Mouse (Mus musculus): ENCODE data around the gene Lingo1. TPM values are rescaled to one million over a fixed set of nuclear protein-coding genes. Genes with fewer than 3 reads are reported as not detected.

Lingo1 gene
- polyA plus RNA-seq (2012; ENCODE audit: insufficient read depth, insufficient read length, missing spikeins): not detected in 2 replicates

- Histone ChIP-seq H3K4me3 (ENCODE audit: insufficient read depth, low read depth, low read length) (peak within 1 kb of the TSS; percentile 36), H3K27ac (replicated peaks; ENCODE audit: low read depth, low read length) (no peak within 1 kb of the TSS), H3K4me1 (ENCODE audit: control insufficient read depth, insufficient read depth, insufficient read length, low read length) (no peaks in the 10 kb centered on the region; the same call in 1 of the 2 replicates)
Measured at GRCm38 (mm10) chr9:56795721-56796655, at the start of gene Lingo1. TSS of gene Lingo1 (minus strand) at chr9:56796468.

- no peak overlapping the region for H3K4me3 ChIP-seq (ENCODE audit: insufficient read depth, low read depth, low read length)
- H3K27ac ChIP-seq (replicated peaks; ENCODE audit: low read depth, low read length): no peak overlapping the region
- H3K4me1 ChIP-seq (ENCODE audit: control insufficient read depth, insufficient read depth, insufficient read length, low read length): no peaks in the 10 kb centered on the region
Measured at GRCm38 (mm10) chr9:56844644-56845043, 48.4 kb upstream of the Lingo1 start.

- H3K27ac ChIP-seq (replicated peaks; ENCODE audit: low read depth, low read length): no peak overlapping the region
- H3K4me3 ChIP-seq (ENCODE audit: insufficient read depth, low read depth, low read length): no peak overlapping the region
Measured at GRCm38 (mm10) chr9:56843679-56844188, 47.5 kb upstream of the Lingo1 start.

GRCm38 (mm10) chr9:56842303-56842719, 46.0 kb upstream of the Lingo1 start:
- no peaks in the 10 kb centered on the region for H3K4me1 ChIP-seq (ENCODE audit: control insufficient read depth, insufficient read depth, insufficient read length, low read length)
- H3K4me3 ChIP-seq (ENCODE audit: insufficient read depth, low read depth, low read length): no peak overlapping the region
- H3K27ac ChIP-seq (replicated peaks; ENCODE audit: low read depth, low read length): no peak overlapping the region

More at GRCm38 (mm10) chr9:56843679-56844188, 47.5 kb upstream of the Lingo1 start:
- no peaks in the 10 kb centered on the region for H3K4me1 ChIP-seq (ENCODE audit: control insufficient read depth, insufficient read depth, insufficient read length, low read length)

- Histone ChIP-seq H3K27ac (replicated peaks; ENCODE audit: low read depth, low read length) (no peak overlapping the region), H3K4me3 (ENCODE audit: insufficient read depth, low read depth, low read length) (no peak overlapping the region), H3K4me1 (ENCODE audit: control insufficient read depth, insufficient read depth, insufficient read length, low read length) (no peaks in the 10 kb centered on the region)
Measured at GRCm38 (mm10) chr9:56841864-56842263, 45.6 kb upstream of the Lingo1 start.

- H3K4me3 ChIP-seq (ENCODE audit: insufficient read depth, low read depth, low read length): no peak overlapping the region
- no peaks in the 10 kb centered on the region for H3K4me1 ChIP-seq (ENCODE audit: control insufficient read depth, insufficient read depth, insufficient read length, low read length)
- no peak overlapping the region for H3K27ac ChIP-seq (replicated peaks; ENCODE audit: low read depth, low read length)
Measured at GRCm38 (mm10) chr9:56840721-56841120, 44.5 kb upstream of the Lingo1 start.

- Histone ChIP-seq H3K27ac (replicated peaks; ENCODE audit: low read depth, low read length) (no peak overlapping the region), H3K4me3 (ENCODE audit: insufficient read depth, low read depth, low read length) (no peak overlapping the region), H3K4me1 (ENCODE audit: control insufficient read depth, insufficient read depth, insufficient read length, low read length) (no peaks in the 10 kb centered on the region)
Measured at GRCm38 (mm10) chr9:56835152-56835551, 38.9 kb upstream of the Lingo1 start.

- H3K4me3 ChIP-seq (ENCODE audit: insufficient read depth, low read depth, low read length): no peak overlapping the region
- H3K27ac ChIP-seq (replicated peaks; ENCODE audit: low read depth, low read length): no peak overlapping the region
- no peaks in the 10 kb centered on the region for H3K4me1 ChIP-seq (ENCODE audit: control insufficient read depth, insufficient read depth, insufficient read length, low read length)
Measured at GRCm38 (mm10) chr9:56832900-56833299, 36.6 kb upstream of the Lingo1 start.

- Histone ChIP-seq H3K4me1 (ENCODE audit: control insufficient read depth, insufficient read depth, insufficient read length, low read length) (no peaks in the 10 kb centered on the region), H3K27ac (replicated peaks; ENCODE audit: low read depth, low read length) (no peak overlapping the region), H3K4me3 (ENCODE audit: insufficient read depth, low read depth, low read length) (no peak overlapping the region)
Measured at GRCm38 (mm10) chr9:56831904-56832303, 35.6 kb upstream of the Lingo1 start.

GRCm38 (mm10) chr9:56830162-56830561, 33.9 kb upstream of the Lingo1 start:
- Histone ChIP-seq H3K4me3 (ENCODE audit: insufficient read depth, low read depth, low read length) (no peak overlapping the region), H3K4me1 (ENCODE audit: control insufficient read depth, insufficient read depth, insufficient read length, low read length) (no peaks in the 10 kb centered on the region), H3K27ac (replicated peaks; ENCODE audit: low read depth, low read length) (no peak overlapping the region)

GRCm38 (mm10) chr9:56828841-56829240, 32.6 kb upstream of the Lingo1 start:
- Histone ChIP-seq H3K4me3 (ENCODE audit: insufficient read depth, low read depth, low read length) (no peak overlapping the region), H3K27ac (replicated peaks; ENCODE audit: low read depth, low read length) (no peak overlapping the region), H3K4me1 (ENCODE audit: control insufficient read depth, insufficient read depth, insufficient read length, low read length) (no peaks in the 10 kb centered on the region)

- Histone ChIP-seq H3K4me1 (ENCODE audit: control insufficient read depth, insufficient read depth, insufficient read length, low read length) (no peaks in the 10 kb centered on the region), H3K4me3 (ENCODE audit: insufficient read depth, low read depth, low read length) (no peak overlapping the region), H3K27ac (replicated peaks; ENCODE audit: low read depth, low read length) (no peak overlapping the region)
Measured at GRCm38 (mm10) chr9:56828146-56828545, 31.9 kb upstream of the Lingo1 start.

- Histone ChIP-seq H3K27ac (replicated peaks; ENCODE audit: low read depth, low read length) (no peak overlapping the region), H3K4me3 (ENCODE audit: insufficient read depth, low read depth, low read length) (no peak overlapping the region), H3K4me1 (ENCODE audit: control insufficient read depth, insufficient read depth, insufficient read length, low read length) (no peaks in the 10 kb centered on the region)
Measured at GRCm38 (mm10) chr9:56825476-56826213, 29.4 kb upstream of the Lingo1 start.

- H3K27ac ChIP-seq (replicated peaks; ENCODE audit: low read depth, low read length): no peak overlapping the region
- H3K4me3 ChIP-seq (ENCODE audit: insufficient read depth, low read depth, low read length): no peak overlapping the region
- H3K4me1 ChIP-seq (ENCODE audit: control insufficient read depth, insufficient read depth, insufficient read length, low read length): no peaks in the 10 kb centered on the region
Measured at GRCm38 (mm10) chr9:56824900-56825299, 28.6 kb upstream of the Lingo1 start.

GRCm38 (mm10) chr9:56810916-56811315, 14.6 kb upstream of the Lingo1 start:
- no peak overlapping the region for H3K27ac ChIP-seq (replicated peaks; ENCODE audit: low read depth, low read length)
- H3K4me3 ChIP-seq (ENCODE audit: insufficient read depth, low read depth, low read length): no peak overlapping the region
- H3K4me1 ChIP-seq (ENCODE audit: control insufficient read depth, insufficient read depth, insufficient read length, low read length): no peaks in the 10 kb centered on the region
